Mouse (Mus musculus): Measurements from ENCODE around the gene Arr3. TPM values are rescaled to one million over a fixed set of nuclear protein-coding genes. Genes with fewer than 3 reads are reported as not detected.

The Arr3 gene
- total RNA-seq (2021) = under 1 TPM; 0.26 to 0.32 TPM
- long read RNA-seq, experiment 1 = 0 reads
- long read RNA-seq, experiment 2 = 0 reads

- intact Hi-C loops (cut with DNase I) = no loop called here
- DNase-seq (ENCODE audit: low spot score in 2 of 2) = no peak
Observed at GRCm38 (mm10) chrX:100605314-100605713, at the start of gene Arr3. Gene Arr3 (plus strand): TSS chrX:100605497.

GRCm38 (mm10) chrX:100556026-100556425, 49.3 kb upstream of the Arr3 start:
- DNase-seq (ENCODE audit: low spot score in 2 of 2) = no peak
- intact Hi-C loops (cut with DNase I) = no loop called here

GRCm38 (mm10) chrX:100565696-100566095, 39.6 kb upstream of the Arr3 start:
- intact Hi-C loops (cut with DNase I) = no loop called here
- DNase-seq (ENCODE audit: low spot score in 2 of 2) = peak; percentile 2 to 8

GRCm38 (mm10) chrX:100571951-100572350, 33.3 kb upstream of the Arr3 start, which contains the start of gene Awat1:
Gene Awat1 (plus strand): TSS chrX:100572251.
- intact Hi-C loops (cut with DNase I) = no loop called here
- no peak for DNase-seq (ENCODE audit: low spot score in 2 of 2)

- intact Hi-C loops (cut with DNase I) = no loop called here
- DNase-seq (ENCODE audit: low spot score in 2 of 2) = no peak
Observed at GRCm38 (mm10) chrX:100594791-100595190, 10.5 kb upstream of the Arr3 start, which contains the start of gene P2ry4. Gene P2ry4 (minus strand): TSS chrX:100594869.

- intact Hi-C loops (cut with DNase I) = no loop called here
- peak; percentile 51 to 59 for DNase-seq (ENCODE audit: low spot score in 2 of 2)
Observed at GRCm38 (mm10) chrX:100597439-100597838, 7.9 kb upstream of the Arr3 start.

- intact Hi-C loops (cut with DNase I) = no loop called here
- DNase-seq (ENCODE audit: low spot score in 2 of 2) = peak; percentile 4 to 34
Observed at GRCm38 (mm10) chrX:100599755-100600154, 5.5 kb upstream of the Arr3 start.

- intact Hi-C loops (cut with DNase I) = no loop called here
- no peak for DNase-seq (ENCODE audit: low spot score in 2 of 2)
Observed at GRCm38 (mm10) chrX:100618488-100618887, 13.2 kb downstream of the Arr3 start.

GRCm38 (mm10) chrX:100621366-100621765, 16.1 kb downstream of the Arr3 start:
- intact Hi-C loops (cut with DNase I) = loop anchor here (10.0 kb wide), 1 partner anchor 113 kb away; no protein-coding TSS in a partner anchor
- no peak for DNase-seq (ENCODE audit: low spot score in 2 of 2)

GRCm38 (mm10) chrX:100624242-100624641, 18.9 kb downstream of the Arr3 start:
- no peak for DNase-seq (ENCODE audit: low spot score in 2 of 2)
- intact Hi-C loops (cut with DNase I) = loop anchor here (10.0 kb wide), 1 partner anchor 111 kb away; no protein-coding TSS in a partner anchor

GRCm38 (mm10) chrX:100625146-100625545, 19.8 kb downstream of the Arr3 start:
- intact Hi-C loops (cut with DNase I) = loop anchor here (10.0 kb wide), 1 partner anchor 110 kb away; no protein-coding TSS in a partner anchor
- DNase-seq (ENCODE audit: low spot score in 2 of 2) = peak in 1 of 2 experiments; percentile 7

- intact Hi-C loops (cut with DNase I) = loop anchor here (10.0 kb wide), 1 partner anchor 109 kb away; no protein-coding TSS in a partner anchor
- no peak for DNase-seq (ENCODE audit: low spot score in 2 of 2)
Observed at GRCm38 (mm10) chrX:100625546-100625801, 20.2 kb downstream of the Arr3 start, which contains the start of gene Kif4. Gene Kif4 (plus strand): TSS chrX:100625737.

- peak; percentile 88 to 91 for DNase-seq (ENCODE audit: low spot score in 2 of 2)
- intact Hi-C loops (cut with DNase I) = loop anchor here (10.0 kb wide), 1 partner anchor 109 kb away; no protein-coding TSS in a partner anchor
Observed at GRCm38 (mm10) chrX:100625802-100626793, 20.8 kb downstream of the Arr3 start, which contains the start of gene Pdzd11. Gene Pdzd11 (minus strand): TSS chrX:100626568.

- DNase-seq (ENCODE audit: low spot score in 2 of 2) = no peak
- intact Hi-C loops (cut with DNase I) = loop anchor here (10.0 kb wide), 1 partner anchor 106 kb away; no protein-coding TSS in a partner anchor
Observed at GRCm38 (mm10) chrX:100629076-100629475, 23.8 kb downstream of the Arr3 start.

- intact Hi-C loops (cut with DNase I) = no loop called here
- no peak for DNase-seq (ENCODE audit: low spot score in 2 of 2)
Observed at GRCm38 (mm10) chrX:100638477-100638876, 33.2 kb downstream of the Arr3 start.

- intact Hi-C loops (cut with DNase I) = no loop called here
- no peak for DNase-seq (ENCODE audit: low spot score in 2 of 2)
Observed at GRCm38 (mm10) chrX:100652848-100653247, 47.6 kb downstream of the Arr3 start.

- no peak for DNase-seq (ENCODE audit: low spot score in 2 of 2)
- intact Hi-C loops (cut with DNase I) = no loop called here
Observed at GRCm38 (mm10) chrX:100664825-100665224, 59.5 kb downstream of the Arr3 start.

All from left cerebral cortex, postnatal 14 days (tissue).